Mouse (Mus musculus): Measurements from ENCODE around the gene Zbtb12. TPM values are rescaled to one million over a fixed set of nuclear protein-coding genes. Genes with fewer than 3 reads are reported as not detected.

Gene Zbtb12
- polyA plus RNA-seq, 1 experiment, result 16.3 TPM

GRCm38 (mm10) chr17:34924258-34924657, 45.0 kb downstream of the Zbtb12 start:
- no peak for TF ChIP-seq CTCF (IDR thresholded peaks at IDR 0.05; ENCODE audit: borderline replicate concordance, control insufficient read depth, extremely low read depth, insufficient read depth, low read length, poor library complexity)
- TF ChIP-seq POLR2A (IDR thresholded peaks at IDR 0.05; ENCODE audit: control insufficient read depth, extremely low read depth, insufficient read depth, low read length, poor library complexity), result no peak
- no peak for DNase-seq
- no peaks in the 10 kb centered on the region for H3K36me3 ChIP-seq (ENCODE audit: control insufficient read depth, insufficient read depth, low read length)
- H3K4me1 ChIP-seq (replicated peaks; ENCODE audit: control insufficient read depth, insufficient read depth, low read length), result no peaks in the 10 kb centered on the region
- H3K27ac ChIP-seq (ENCODE audit: control insufficient read depth, insufficient read depth, low read length), result no peak overlapping the region
- no peak overlapping the region for H3K4me3 ChIP-seq (ENCODE audit: control insufficient read depth, insufficient read depth, low read length)
- WGBS, result 62% methylated on average over 5 of the region's 5 CpGs
- no peaks in the 10 kb centered on the region for H3K27me3 ChIP-seq (ENCODE audit: control insufficient read depth, insufficient read depth, low read length)

GRCm38 (mm10) chr17:34927306-34928019, 48.2 kb downstream of the Zbtb12 start:
- no peaks in the 10 kb centered on the region for H3K36me3 ChIP-seq (ENCODE audit: control insufficient read depth, insufficient read depth, low read length)
- WGBS, result 95% methylated on average over 18 of the region's 18 CpGs
- no peak for DNase-seq
- H3K4me3 ChIP-seq (ENCODE audit: control insufficient read depth, insufficient read depth, low read length), result no peak overlapping the region
- no peak for TF ChIP-seq CTCF (IDR thresholded peaks at IDR 0.05; ENCODE audit: borderline replicate concordance, control insufficient read depth, extremely low read depth, insufficient read depth, low read length, poor library complexity)
- no peak for TF ChIP-seq POLR2A (IDR thresholded peaks at IDR 0.05; ENCODE audit: control insufficient read depth, extremely low read depth, insufficient read depth, low read length, poor library complexity)
- H3K27ac ChIP-seq (ENCODE audit: control insufficient read depth, insufficient read depth, low read length), result no peak overlapping the region
- no peaks in the 10 kb centered on the region for H3K27me3 ChIP-seq (ENCODE audit: control insufficient read depth, insufficient read depth, low read length)
- peaks cover 5% of the 10 kb centered on the region for H3K4me1 ChIP-seq (replicated peaks; ENCODE audit: control insufficient read depth, insufficient read depth, low read length)

- Histone ChIP-seq H3K27ac (ENCODE audit: control insufficient read depth, insufficient read depth, low read length) (no peak overlapping the region), H3K27me3 (ENCODE audit: control insufficient read depth, insufficient read depth, low read length) (no peaks in the 10 kb centered on the region), H3K36me3 (ENCODE audit: control insufficient read depth, insufficient read depth, low read length) (no peaks in the 10 kb centered on the region), H3K4me3 (ENCODE audit: control insufficient read depth, insufficient read depth, low read length) (no peak overlapping the region), H3K4me1 (replicated peaks; ENCODE audit: control insufficient read depth, insufficient read depth, low read length) (peaks cover 10% of the 10 kb centered on the region)
- TF ChIP-seq CTCF (IDR thresholded peaks at IDR 0.05; ENCODE audit: borderline replicate concordance, control insufficient read depth, extremely low read depth, insufficient read depth, low read length, poor library complexity), result no peak
- no peak for TF ChIP-seq POLR2A (IDR thresholded peaks at IDR 0.05; ENCODE audit: control insufficient read depth, extremely low read depth, insufficient read depth, low read length, poor library complexity)
- no peak for DNase-seq
- WGBS, result 87% methylated on average over 4 of the region's 4 CpGs
These were observed 49.6 kb downstream of the Zbtb12 start for GRCm38 (mm10) chr17:34928841-34929240.

GRCm38 (mm10) chr17:34931061-34931734, 51.9 kb downstream of the Zbtb12 start, which contains the start of gene Neu1:
TSS of gene Neu1 (plus strand) at chr17:34931253.
- WGBS, result under 1% methylated on average over 38 of the region's 38 CpGs
- Histone ChIP-seq H3K4me3 (ENCODE audit: control insufficient read depth, insufficient read depth, low read length) (peak within 1 kb of the TSS; percentile 63), H3K27ac (ENCODE audit: control insufficient read depth, insufficient read depth, low read length) (peak within 1 kb of the TSS; percentile 55), H3K36me3 (ENCODE audit: control insufficient read depth, insufficient read depth, low read length) (peaks cover 8% of the 10 kb centered on the region), H3K4me1 (replicated peaks; ENCODE audit: control insufficient read depth, insufficient read depth, low read length) (peaks cover 10% of the 10 kb centered on the region), H3K27me3 (ENCODE audit: control insufficient read depth, insufficient read depth, low read length) (no peaks in the 10 kb centered on the region)
- DNase-seq, result peak; percentile 94
- TF ChIP-seq POLR2A (IDR thresholded peaks at IDR 0.05; ENCODE audit: control insufficient read depth, extremely low read depth, insufficient read depth, low read length, poor library complexity) (peak; percentile 60), CTCF (IDR thresholded peaks at IDR 0.05; ENCODE audit: borderline replicate concordance, control insufficient read depth, extremely low read depth, insufficient read depth, low read length, poor library complexity) (peak; percentile 72; the same call in 1 of the 2 replicates)

GRCm38 (mm10) chr17:34931735-34932098, 52.4 kb downstream of the Zbtb12 start:
- Histone ChIP-seq H3K27ac (ENCODE audit: control insufficient read depth, insufficient read depth, low read length) (peak overlapping the region; percentile 55), H3K27me3 (ENCODE audit: control insufficient read depth, insufficient read depth, low read length) (no peaks in the 10 kb centered on the region), H3K36me3 (ENCODE audit: control insufficient read depth, insufficient read depth, low read length) (peaks cover 8% of the 10 kb centered on the region), H3K4me3 (ENCODE audit: control insufficient read depth, insufficient read depth, low read length) (peak overlapping the region; percentile 63), H3K4me1 (replicated peaks; ENCODE audit: control insufficient read depth, insufficient read depth, low read length) (peaks cover 10% of the 10 kb centered on the region)
- 10% methylated on average over 14 of the region's 14 CpGs for WGBS
- TF ChIP-seq CTCF (IDR thresholded peaks at IDR 0.05; ENCODE audit: borderline replicate concordance, control insufficient read depth, extremely low read depth, insufficient read depth, low read length, poor library complexity), result no peak
- no peak for TF ChIP-seq POLR2A (IDR thresholded peaks at IDR 0.05; ENCODE audit: control insufficient read depth, extremely low read depth, insufficient read depth, low read length, poor library complexity)
- DNase-seq, result peak; percentile 61

- H3K27ac ChIP-seq (ENCODE audit: control insufficient read depth, insufficient read depth, low read length), result peak overlapping the region; percentile 55
- no peaks in the 10 kb centered on the region for H3K27me3 ChIP-seq (ENCODE audit: control insufficient read depth, insufficient read depth, low read length)
- 36% methylated on average over 8 of the region's 8 CpGs for WGBS
- no peak for TF ChIP-seq CTCF (IDR thresholded peaks at IDR 0.05; ENCODE audit: borderline replicate concordance, control insufficient read depth, extremely low read depth, insufficient read depth, low read length, poor library complexity)
- TF ChIP-seq POLR2A (IDR thresholded peaks at IDR 0.05; ENCODE audit: control insufficient read depth, extremely low read depth, insufficient read depth, low read length, poor library complexity), result no peak
- DNase-seq, result no peak
- H3K4me3 ChIP-seq (ENCODE audit: control insufficient read depth, insufficient read depth, low read length), result peak overlapping the region; percentile 63
- peaks cover 10% of the 10 kb centered on the region for H3K4me1 ChIP-seq (replicated peaks; ENCODE audit: control insufficient read depth, insufficient read depth, low read length)
- peaks cover 8% of the 10 kb centered on the region for H3K36me3 ChIP-seq (ENCODE audit: control insufficient read depth, insufficient read depth, low read length)
These were observed 53.0 kb downstream of the Zbtb12 start for GRCm38 (mm10) chr17:34932287-34932686.
